Mouse (Mus musculus) lung, postnatal 36 days (tissue): ENCODE measurements at regions not wholly inside any gene's neighbourhood (a gene's known extent, or its start where the extent isn't known, plus 50 kb on each side); places are given as distances from the start of the nearest gene placed in this dataset.

Experiments
- DNase-seq: peaks from one replicate; pipeline ENCODE4 v3.0.0; 2022; ENCODE audit warnings: mixed read lengths

- DNase-seq = no peak
Measured at GRCm38 (mm10) chr4:68179551-68179950, 774.6 kb downstream of the Brinp1 start.

- DNase-seq = no peak
Measured at GRCm38 (mm10) chr4:68156499-68156898, 797.7 kb downstream of the Brinp1 start.

- no peak for DNase-seq
Measured at GRCm38 (mm10) chr4:68148483-68149069, 805.6 kb downstream of the Brinp1 start.

GRCm38 (mm10) chr4:68128124-68128523, 826.1 kb downstream of the Brinp1 start:
- no peak for DNase-seq

- DNase-seq = no peak
Measured at GRCm38 (mm10) chr4:68114502-68114901, 839.7 kb downstream of the Brinp1 start.

- DNase-seq = no peak
Measured at GRCm38 (mm10) chr4:68085255-68085654, 868.9 kb downstream of the Brinp1 start.

DNA sequence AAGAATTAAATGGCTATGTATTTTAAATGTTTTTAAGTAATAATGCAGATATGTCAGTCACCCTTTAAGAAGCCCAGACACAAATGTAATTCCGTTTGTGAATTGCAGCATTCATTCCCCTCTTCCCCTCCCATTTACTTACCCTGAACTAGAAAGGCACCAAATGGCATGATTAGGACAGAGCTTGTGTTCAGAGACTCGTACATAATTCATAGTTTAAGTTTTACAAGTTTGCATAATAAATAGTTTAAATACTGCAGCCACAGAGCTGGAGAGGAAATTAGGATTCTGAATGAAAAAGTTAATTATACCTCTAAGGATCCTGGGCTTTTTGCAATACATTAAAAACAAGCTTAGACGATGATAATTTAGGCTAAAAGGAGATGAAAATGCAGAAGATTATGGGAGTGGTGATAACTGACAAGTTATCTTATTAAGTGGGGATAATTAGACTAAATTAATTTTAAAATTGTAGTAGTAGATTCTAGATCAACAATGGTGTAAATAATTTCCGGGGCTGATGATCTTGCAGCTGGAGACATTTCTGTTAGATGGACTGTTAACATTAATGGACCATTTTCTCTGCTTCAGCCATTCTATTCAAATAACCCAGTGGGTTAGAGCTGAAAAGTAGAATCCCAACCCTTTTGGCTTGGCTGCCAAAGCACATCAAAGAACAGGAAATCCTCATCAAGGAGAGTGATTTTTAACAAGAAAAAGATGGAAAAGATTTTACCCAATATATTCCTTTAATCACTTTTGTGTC, 897.2 kb downstream of the Brinp1 start:
- no peak for DNase-seq

- DNase-seq = peak; percentile 4
Measured at GRCm38 (mm10) chr4:68022891-68023303, 931.3 kb downstream of the Brinp1 start.

GRCm38 (mm10) chr4:68011371-68011770, 942.8 kb downstream of the Brinp1 start:
- no peak for DNase-seq

DNA sequence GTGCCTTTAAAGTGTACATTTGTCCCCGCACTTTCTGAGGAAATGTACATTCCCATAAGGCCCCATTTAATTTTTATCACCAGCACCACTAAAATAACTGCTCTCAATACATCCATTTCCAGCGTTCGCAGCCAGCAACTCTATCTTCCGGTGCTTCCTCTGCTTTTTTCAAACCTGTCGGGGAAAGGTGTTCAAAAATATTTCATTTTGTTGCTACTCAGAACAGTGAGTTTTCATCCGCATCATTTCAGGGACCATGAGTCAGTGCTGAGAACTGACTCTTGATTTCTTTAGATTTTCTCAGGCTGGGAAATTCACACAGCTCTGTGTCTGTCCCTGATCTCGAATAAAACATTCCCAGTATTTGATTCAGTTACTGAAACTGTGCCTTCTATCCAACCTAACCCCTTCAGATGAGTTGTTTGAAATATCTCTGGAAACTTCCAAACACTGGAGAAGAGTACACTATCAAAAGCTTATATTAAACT, 959.4 kb downstream of the Brinp1 start:
- no peak for DNase-seq

GRCm38 (mm10) chr4:67963456-67963855, 990.7 kb downstream of the Brinp1 start:
- no peak for DNase-seq

DNA sequence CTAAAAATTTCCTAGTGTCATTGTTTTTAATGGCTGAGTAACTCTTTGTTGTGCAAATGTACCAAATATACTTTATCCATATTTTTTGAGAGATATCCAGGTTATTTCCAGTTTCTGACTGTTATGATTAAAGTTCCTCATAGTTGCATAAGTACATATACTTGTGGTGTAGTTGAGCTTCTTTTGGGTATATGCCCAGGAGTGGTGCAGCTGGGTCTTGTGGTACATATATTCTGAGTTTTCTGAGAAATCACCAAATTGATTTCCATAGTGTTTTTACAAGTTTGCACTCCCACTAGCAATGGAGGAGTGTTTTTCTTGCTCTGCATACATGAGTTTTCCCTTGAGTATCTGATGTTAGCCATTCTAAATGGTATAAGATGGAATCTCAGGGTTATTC, 1006.2 kb downstream of the Brinp1 start:
- DNase-seq = no peak

DNA sequence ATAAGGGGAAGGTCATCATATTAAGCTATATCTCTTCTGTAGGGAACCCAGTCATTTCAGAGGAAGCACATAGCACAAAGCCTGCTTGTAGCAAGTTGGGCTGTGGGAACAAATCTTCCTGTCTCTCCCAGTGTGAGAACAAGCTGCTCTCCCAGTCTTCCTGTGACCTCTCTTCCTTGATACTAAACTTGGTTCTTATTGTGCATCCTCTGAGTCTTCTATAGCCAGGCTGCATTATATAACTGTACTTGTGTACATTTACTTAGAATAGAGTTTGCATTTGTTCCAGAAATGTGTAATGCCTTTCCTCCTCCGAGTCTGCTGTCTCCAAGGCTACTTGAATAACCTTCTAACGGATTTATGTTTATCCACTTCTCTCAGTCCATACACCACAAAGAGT, 1021.7 kb downstream of the Brinp1 start:
- no peak for DNase-seq

- DNase-seq = no peak
Measured at GRCm38 (mm10) chr4:67899109-67899508, 1055.1 kb downstream of the Brinp1 start.

DNA sequence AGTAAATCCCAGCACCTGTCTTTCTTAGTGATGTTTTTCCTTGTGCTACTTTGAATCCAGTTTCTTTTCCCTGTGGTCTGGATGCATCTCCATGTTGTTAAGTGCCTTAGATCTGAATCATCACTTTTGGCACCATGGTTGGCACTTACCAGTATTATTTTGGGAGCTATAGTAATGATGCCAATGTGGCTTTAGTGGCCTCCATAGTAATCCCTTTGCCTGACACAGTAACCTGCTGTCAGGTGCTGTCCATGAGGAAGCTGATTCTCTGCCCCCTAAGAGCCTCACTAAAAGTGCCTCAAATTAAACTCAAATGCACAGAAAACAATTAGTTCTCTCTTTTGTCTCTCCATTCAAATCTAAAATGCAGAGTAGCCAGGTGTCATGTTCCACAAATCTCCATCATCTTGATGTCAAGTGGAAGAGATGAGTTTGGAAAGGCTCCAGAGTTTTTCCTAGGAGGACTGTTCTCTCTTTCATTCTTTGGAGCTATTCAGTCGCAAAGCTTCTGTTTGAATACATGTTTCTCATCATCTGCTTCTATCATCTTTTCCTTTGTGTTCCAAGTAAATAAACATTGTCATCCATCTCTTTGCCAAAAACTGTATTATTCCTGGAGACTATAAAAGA, 1062.1 kb downstream of the Brinp1 start:
- DNase-seq = no peak

- DNase-seq = no peak
Measured at GRCm38 (mm10) chr4:67887954-67888353, 1060.6 kb downstream of the Tlr4 start.

DNA sequence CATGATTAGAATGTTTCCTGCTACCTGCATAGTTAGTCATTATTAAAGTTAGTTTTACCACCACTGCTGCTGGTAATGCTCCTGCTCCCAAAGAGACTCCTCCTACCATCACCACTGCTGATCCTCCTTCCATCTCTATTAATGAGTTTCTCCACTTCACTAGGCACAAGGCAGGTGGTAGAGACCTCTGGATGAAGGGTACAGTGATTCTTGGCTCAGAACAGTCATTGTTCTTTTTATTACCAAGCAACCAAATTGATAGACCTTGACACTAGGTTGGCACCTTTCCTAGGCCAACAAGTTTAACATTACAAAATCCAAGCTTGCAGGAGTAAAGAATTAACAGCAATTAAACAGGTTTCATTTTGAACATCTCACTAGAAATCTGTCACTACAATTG, 1057.8 kb downstream of the Tlr4 start:
- DNase-seq = no peak

DNA sequence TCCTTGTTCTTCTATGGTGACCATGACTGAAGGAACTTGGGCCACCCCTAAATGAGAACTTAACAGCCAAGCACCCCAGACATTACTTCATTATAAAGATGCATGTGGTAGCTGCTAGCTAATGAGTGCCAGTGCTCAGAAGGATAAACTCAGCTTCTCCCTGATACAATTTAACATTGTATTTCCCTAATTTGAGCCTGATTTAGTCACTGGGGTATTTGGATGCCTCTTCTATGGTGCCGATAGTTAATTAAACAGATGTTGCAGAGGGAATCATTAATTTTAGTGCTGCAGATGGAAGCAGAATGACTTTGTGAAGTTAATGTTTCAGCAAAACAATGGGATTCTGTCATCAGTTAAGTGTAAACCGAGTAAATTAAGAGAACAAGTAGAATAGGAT, 1034.8 kb downstream of the Tlr4 start:
- DNase-seq = no peak

- no peak for DNase-seq
Measured at GRCm38 (mm10) chr4:67861801-67862200, 1034.4 kb downstream of the Tlr4 start.

GRCm38 (mm10) chr4:67853001-67853400, 1025.6 kb downstream of the Tlr4 start:
- no peak for DNase-seq

GRCm38 (mm10) chr4:67833397-67833796, 1006.0 kb downstream of the Tlr4 start:
- DNase-seq = no peak

DNA sequence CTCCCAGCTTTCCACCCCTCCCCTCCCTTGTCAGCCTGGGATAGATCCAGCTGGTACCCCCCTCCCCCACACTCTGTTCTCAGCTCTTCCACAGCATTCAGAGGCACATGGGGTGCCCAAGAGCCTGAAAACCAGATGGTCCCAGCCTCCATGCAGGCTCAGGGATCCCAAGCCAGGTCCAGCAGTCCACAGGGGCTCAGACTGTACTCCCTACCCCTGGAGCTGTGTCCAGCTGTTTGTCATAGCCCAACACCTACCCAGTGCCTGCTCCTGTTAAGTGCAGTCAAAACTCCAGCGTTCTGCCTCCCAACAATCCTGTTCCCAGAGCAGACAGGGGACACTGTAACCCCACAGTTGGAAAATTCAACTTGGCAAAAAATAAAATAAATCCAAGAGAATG, 998.1 kb downstream of the Tlr4 start:
- DNase-seq = no peak

DNA sequence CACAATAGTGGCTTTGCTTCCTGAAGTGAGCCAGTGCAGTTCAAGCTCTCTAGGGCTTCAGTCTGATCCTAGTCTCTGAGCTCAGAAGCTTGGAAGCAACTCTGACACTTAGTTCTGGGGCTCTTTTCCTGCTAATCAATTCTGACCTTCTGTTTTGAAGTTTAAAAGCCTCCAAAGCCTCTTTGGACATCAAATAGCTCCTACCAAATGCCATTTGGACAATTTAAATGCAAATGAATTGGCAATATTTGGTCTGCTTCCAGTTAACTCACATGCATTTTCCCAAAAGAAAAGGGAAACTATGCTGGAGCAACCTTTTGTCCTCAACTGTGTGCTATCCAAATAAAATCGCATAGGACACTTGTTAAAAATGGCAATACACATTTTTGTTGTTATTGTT, 968.7 kb downstream of the Tlr4 start:
- no peak for DNase-seq
